Mouse (Mus musculus): Measurements from ENCODE around the gene Add1. TPM values are rescaled to one million over a fixed set of nuclear protein-coding genes. Genes with fewer than 3 reads are reported as not detected.
A peak's percentile ranks its signal among the peaks of the same experiment; 100 is the strongest.

Gene Add1
- polyA plus RNA-seq (2015; fragmentation: Nextera tagmentation; extraction: Ambion mirVana), result 122 and 133 TPM in 2 replicates

DNA sequence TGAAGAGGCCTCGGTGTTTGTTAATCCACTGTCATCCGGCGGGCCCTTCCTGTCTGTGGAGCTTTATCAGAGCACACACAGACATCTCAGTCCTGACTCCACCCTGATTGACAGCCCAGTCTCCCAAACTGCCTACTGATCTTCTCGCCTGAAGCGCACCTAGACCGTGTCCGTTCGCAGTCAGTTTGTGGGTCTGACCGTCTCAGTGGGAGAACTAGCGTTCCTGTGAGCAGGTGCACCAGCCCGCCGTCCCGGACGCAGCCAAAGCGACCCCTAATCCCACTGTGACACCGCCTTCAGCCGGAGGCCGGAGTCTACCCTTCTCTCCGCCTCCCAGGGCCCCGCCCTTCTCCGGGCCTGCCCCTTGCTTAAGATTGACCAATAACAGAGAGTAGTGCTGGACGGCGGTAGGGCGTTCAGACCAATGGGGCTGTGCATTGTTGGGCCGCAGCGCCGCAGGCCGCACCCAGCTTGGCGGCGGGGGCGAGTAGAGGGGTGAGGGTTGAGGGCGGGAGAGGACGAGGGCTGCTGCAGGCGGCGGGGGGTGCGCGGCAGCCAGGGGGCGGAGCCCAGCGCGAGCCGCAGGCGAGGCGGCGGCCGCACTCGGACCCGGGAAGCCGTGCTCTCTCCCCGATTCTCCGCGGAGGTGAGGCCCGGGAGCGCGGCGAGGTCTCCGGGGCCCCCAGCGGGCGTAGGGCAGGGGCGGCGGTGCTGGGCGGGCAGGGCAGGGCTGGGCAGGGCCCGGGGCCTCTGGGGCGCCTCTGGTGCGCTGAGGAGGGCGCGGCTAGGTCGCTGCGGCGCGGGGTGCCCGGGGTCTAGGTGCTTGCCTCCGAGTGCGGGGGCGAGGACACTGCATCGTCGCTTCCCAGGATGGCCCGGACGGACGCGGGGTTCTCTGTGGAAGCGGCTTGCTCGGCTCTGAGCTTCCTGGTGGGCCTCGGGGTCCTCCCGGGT, at the start of gene Add1:
Add1 (plus strand) TSS at position 397 of the 954 bp plus-strand sequence.
- ATAC-seq (ENCODE audit: low read depth), result peak; percentile 96
- Histone ChIP-seq H3K4me3 (ENCODE audit: low read depth, low read length) (peak within 1 kb of the TSS; percentile 84), H3K27me3 (ENCODE audit: control insufficient read depth, insufficient read depth, low read depth, low read length) (no peaks in the 10 kb centered on the region), H3K36me3 (ENCODE audit: control insufficient read depth, insufficient read depth) (no peaks in the 10 kb centered on the region; the same call in 1 of the 2 replicates), H3K9ac (ENCODE audit: low read depth, low read length) (peak within 1 kb of the TSS; percentile 92), H3K4me1 (ENCODE audit: control insufficient read depth, low read depth, low read length) (peaks cover 53% of the 10 kb centered on the region), H3K27ac (ENCODE audit: low read length) (peak within 1 kb of the TSS; percentile 100), H3K4me2 (ENCODE audit: low read depth, low read length) (peak within 1 kb of the TSS; percentile 73), H3K9me3 (replicated peaks; ENCODE audit: control insufficient read depth, low read length) (no peaks in the 10 kb centered on the region)
- under 1% methylated on average over 53 of the region's 84 CpGs for WGBS (ENCODE audit: insufficient replicate concordance)

DNA sequence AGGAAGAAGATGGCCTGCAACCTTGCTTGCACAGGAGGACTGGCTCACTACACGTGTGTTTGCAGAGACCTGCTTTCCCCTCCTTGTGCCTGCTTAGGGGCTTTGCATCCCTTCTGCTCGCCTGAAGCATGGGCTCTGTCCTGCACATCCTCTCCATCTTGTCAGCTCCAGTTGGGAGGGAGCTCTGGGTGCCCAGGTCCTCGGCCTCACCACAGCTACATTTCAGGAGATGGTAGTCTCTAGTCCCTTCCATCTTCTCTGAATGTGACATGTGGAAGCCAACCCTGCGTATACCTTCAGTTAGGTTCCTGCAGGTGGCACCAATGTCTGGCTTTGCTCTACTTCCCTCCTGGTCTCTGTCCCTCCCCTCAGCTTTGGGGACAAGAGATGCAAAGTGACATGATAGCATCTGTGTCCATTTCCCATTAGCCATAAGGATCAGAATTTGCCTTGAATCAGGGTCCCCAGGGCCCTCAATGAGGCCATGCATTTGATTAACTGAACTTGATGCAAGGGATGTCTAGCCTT, 49.4 kb upstream of the Add1 start:
- WGBS (ENCODE audit: insufficient replicate concordance), result 41% methylated on average over 4 of the region's 4 CpGs
- Histone ChIP-seq H3K36me3 (ENCODE audit: control insufficient read depth, insufficient read depth) (no peaks in the 10 kb centered on the region), H3K27me3 (ENCODE audit: control insufficient read depth, insufficient read depth, low read depth, low read length) (no peaks in the 10 kb centered on the region; the same call in 1 of the 2 replicates), H3K4me3 (ENCODE audit: low read depth, low read length) (no peak overlapping the region), H3K9me3 (replicated peaks; ENCODE audit: control insufficient read depth, low read length) (no peaks in the 10 kb centered on the region), H3K27ac (ENCODE audit: low read length) (no peak overlapping the region), H3K4me1 (ENCODE audit: control insufficient read depth, low read depth, low read length) (peaks cover 28% of the 10 kb centered on the region), H3K9ac (ENCODE audit: low read depth, low read length) (no peak overlapping the region), H3K4me2 (ENCODE audit: low read depth, low read length) (no peak overlapping the region)
- ATAC-seq (ENCODE audit: low read depth), result no peak

DNA sequence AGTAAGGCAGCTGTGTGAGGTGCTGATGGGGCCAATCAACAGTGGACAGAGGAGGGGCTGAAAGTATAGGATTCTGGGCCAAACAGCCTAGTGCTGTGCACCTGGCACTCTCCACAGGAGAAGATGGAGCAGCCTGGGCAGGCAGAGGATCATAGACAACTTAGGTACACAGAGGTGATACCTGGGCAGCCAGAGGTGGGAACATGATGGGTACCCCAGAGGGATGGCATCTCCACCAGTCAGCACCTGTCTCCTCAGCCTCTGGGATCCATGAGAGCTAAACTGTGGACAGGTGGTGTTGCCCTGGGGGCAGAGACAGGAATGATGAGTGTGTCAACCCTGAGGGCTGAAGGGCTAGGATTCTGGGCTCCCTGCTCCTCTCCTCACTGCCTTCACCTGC, 49.0 kb upstream of the Add1 start:
- no peaks in the 10 kb centered on the region for H3K9me3 ChIP-seq (replicated peaks; ENCODE audit: control insufficient read depth, low read length)
- H3K36me3 ChIP-seq (ENCODE audit: control insufficient read depth, insufficient read depth), result no peaks in the 10 kb centered on the region
- no peak for ATAC-seq (ENCODE audit: low read depth)
- no peaks in the 10 kb centered on the region; the same call in 1 of the 2 replicates for H3K27me3 ChIP-seq (ENCODE audit: control insufficient read depth, insufficient read depth, low read depth, low read length)
- H3K4me2 ChIP-seq (ENCODE audit: low read depth, low read length), result no peak overlapping the region
- H3K27ac ChIP-seq (ENCODE audit: low read length), result no peak overlapping the region
- H3K9ac ChIP-seq (ENCODE audit: low read depth, low read length), result no peak overlapping the region
- peaks cover 28% of the 10 kb centered on the region for H3K4me1 ChIP-seq (ENCODE audit: control insufficient read depth, low read depth, low read length)
- H3K4me3 ChIP-seq (ENCODE audit: low read depth, low read length), result no peak overlapping the region

DNA sequence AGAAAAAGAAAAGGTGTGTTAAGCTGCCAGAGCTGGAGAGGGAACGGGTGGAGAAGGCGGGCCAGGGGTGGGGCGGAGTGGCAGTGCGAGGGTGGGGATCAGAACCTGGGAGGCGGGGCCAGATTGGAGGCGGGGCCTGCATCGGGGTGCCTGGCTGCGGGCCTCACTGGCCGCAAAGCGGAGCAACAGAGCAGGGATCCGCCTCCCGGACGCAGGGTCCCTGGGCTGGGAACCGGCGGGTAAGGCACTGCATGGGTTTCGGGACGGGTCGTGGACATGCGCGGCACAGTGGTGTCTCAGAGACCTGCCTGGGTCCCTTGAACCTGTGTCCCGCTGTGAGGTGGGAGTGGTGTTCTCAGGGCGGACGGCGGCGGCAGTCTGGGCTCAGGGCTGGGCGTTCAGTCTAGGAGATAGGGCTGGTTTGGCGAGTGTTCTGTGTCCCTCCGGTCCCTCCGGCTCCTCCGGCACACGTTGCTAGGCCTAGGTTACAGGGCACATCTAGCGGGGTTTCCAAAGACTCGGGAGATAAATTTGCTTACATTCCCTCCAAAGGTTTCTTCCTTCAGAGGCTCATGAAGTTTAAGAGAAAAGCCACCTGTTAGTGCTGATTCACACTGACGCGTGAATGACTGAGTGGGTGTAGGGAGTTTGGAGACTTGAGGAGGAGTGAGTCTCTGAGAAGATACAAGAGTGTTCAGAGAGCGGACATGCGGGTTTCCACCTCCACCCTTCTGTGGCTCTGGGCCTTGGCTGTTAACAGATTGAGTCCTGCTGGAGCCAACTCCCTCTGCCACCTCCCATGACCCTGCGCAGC, 47.6 kb upstream of the Add1 start, which contains the start of gene Sh3bp2:
Sh3bp2 (plus strand) TSS at position 176 of the 814 bp plus-strand sequence.
- peak; percentile 94 for ATAC-seq (ENCODE audit: low read depth)
- H3K36me3 ChIP-seq (ENCODE audit: control insufficient read depth, insufficient read depth), result no peaks in the 10 kb centered on the region
- H3K4me3 ChIP-seq (ENCODE audit: low read depth, low read length), result peak within 1 kb of the TSS; percentile 81
- no peaks in the 10 kb centered on the region; the same call in 1 of the 2 replicates for H3K27me3 ChIP-seq (ENCODE audit: control insufficient read depth, insufficient read depth, low read depth, low read length)
- H3K4me1 ChIP-seq (ENCODE audit: control insufficient read depth, low read depth, low read length), result peaks cover 20% of the 10 kb centered on the region
- peak within 1 kb of the TSS; percentile 78 for H3K27ac ChIP-seq (ENCODE audit: low read length)
- peak within 1 kb of the TSS; percentile 72 for H3K9ac ChIP-seq (ENCODE audit: low read depth, low read length)
- no peaks in the 10 kb centered on the region for H3K9me3 ChIP-seq (replicated peaks; ENCODE audit: control insufficient read depth, low read length)
- peak within 1 kb of the TSS; percentile 83 for H3K4me2 ChIP-seq (ENCODE audit: low read depth, low read length)
- under 1% methylated on average over 38 of the region's 38 CpGs for WGBS (ENCODE audit: insufficient replicate concordance)

DNA sequence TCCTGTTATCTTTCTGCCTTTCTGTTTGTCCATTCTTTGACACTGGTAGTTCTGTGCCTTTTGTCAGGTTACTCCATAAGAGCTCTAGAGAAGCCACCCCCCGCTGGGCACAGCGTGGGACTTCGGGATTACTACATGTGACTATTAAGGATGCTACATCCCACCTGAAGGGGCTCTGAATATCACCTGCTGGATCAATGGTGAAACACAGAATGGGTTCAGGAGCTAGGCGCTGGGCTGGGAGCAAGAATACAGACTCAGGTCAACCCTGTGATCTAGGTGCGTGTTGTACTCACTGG, 47.0 kb upstream of the Add1 start:
- H3K27ac ChIP-seq (ENCODE audit: low read length), result peak overlapping the region; percentile 78
- WGBS (ENCODE audit: insufficient replicate concordance), result 54% methylated on average over 5 of the region's 5 CpGs
- H3K36me3 ChIP-seq (ENCODE audit: control insufficient read depth, insufficient read depth), result no peaks in the 10 kb centered on the region
- peak overlapping the region; percentile 72 for H3K9ac ChIP-seq (ENCODE audit: low read depth, low read length)
- H3K4me2 ChIP-seq (ENCODE audit: low read depth, low read length), result peak overlapping the region; percentile 83
- no peaks in the 10 kb centered on the region; the same call in 1 of the 2 replicates for H3K27me3 ChIP-seq (ENCODE audit: control insufficient read depth, insufficient read depth, low read depth, low read length)
- H3K4me3 ChIP-seq (ENCODE audit: low read depth, low read length), result peak overlapping the region; percentile 81
- no peaks in the 10 kb centered on the region for H3K9me3 ChIP-seq (replicated peaks; ENCODE audit: control insufficient read depth, low read length)
- no peak for ATAC-seq (ENCODE audit: low read depth)
- H3K4me1 ChIP-seq (ENCODE audit: control insufficient read depth, low read depth, low read length), result peaks cover 18% of the 10 kb centered on the region

DNA sequence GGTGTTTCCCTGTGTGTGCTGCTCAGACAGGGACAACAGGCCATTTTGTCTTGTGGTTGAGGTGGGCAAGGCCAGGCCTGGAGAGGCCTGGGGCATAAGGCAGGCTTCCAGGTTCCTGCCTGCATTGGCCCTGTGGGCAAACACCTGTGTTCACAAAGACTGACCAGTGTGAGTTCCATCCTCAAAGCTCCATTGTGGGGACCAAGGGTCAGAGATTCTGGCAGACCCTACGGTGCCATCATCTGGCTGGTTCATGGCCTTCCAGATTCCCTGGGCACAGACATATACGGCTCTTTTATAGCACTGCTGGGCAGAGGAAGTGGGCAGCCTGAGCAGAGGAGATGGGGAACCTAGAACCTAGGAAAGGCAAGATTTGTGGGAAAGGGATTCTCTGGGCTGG, 46.1 kb upstream of the Add1 start:
- Histone ChIP-seq H3K36me3 (ENCODE audit: control insufficient read depth, insufficient read depth) (no peaks in the 10 kb centered on the region), H3K27me3 (ENCODE audit: control insufficient read depth, insufficient read depth, low read depth, low read length) (no peaks in the 10 kb centered on the region; the same call in 1 of the 2 replicates), H3K27ac (ENCODE audit: low read length) (no peak overlapping the region), H3K9me3 (replicated peaks; ENCODE audit: control insufficient read depth, low read length) (no peaks in the 10 kb centered on the region), H3K4me3 (ENCODE audit: low read depth, low read length) (no peak overlapping the region), H3K9ac (ENCODE audit: low read depth, low read length) (no peak overlapping the region), H3K4me1 (ENCODE audit: control insufficient read depth, low read depth, low read length) (peaks cover 18% of the 10 kb centered on the region), H3K4me2 (ENCODE audit: low read depth, low read length) (no peak overlapping the region)
- no peak for ATAC-seq (ENCODE audit: low read depth)
- WGBS (ENCODE audit: insufficient replicate concordance), result 79% methylated on average over 2 of the region's 2 CpGs

DNA sequence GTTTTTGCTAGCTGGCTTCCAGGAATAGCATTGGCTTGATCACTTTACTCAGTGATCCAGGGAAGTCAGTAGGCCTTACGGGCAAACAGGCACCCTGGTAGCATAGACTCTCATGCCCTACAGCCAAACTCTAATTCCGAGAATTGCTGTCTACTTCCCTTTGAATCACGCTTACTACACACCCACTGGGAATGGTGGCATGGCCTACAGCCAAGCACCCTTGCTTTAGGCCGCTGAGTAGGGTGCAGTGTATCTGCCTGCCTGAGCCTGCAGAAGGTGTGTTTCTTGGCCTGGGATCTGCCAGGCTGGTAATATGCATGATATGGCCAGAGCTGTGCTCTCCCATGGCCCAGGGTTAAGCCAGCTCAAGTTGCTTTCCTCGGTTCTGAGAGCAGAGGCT, 44.7 kb upstream of the Add1 start:
- H3K9ac ChIP-seq (ENCODE audit: low read depth, low read length), result no peak overlapping the region
- no peaks in the 10 kb centered on the region for H3K9me3 ChIP-seq (replicated peaks; ENCODE audit: control insufficient read depth, low read length)
- H3K4me1 ChIP-seq (ENCODE audit: control insufficient read depth, low read depth, low read length), result peaks cover 20% of the 10 kb centered on the region
- no peak overlapping the region for H3K27ac ChIP-seq (ENCODE audit: low read length)
- no peak overlapping the region for H3K4me2 ChIP-seq (ENCODE audit: low read depth, low read length)
- WGBS (ENCODE audit: insufficient replicate concordance), result 66% methylated on average over 5 of the region's 5 CpGs
- no peaks in the 10 kb centered on the region; the same call in 1 of the 2 replicates for H3K27me3 ChIP-seq (ENCODE audit: control insufficient read depth, insufficient read depth, low read depth, low read length)
- H3K4me3 ChIP-seq (ENCODE audit: low read depth, low read length), result no peak overlapping the region
- ATAC-seq (ENCODE audit: low read depth), result no peak
- no peaks in the 10 kb centered on the region for H3K36me3 ChIP-seq (ENCODE audit: control insufficient read depth, insufficient read depth)

DNA sequence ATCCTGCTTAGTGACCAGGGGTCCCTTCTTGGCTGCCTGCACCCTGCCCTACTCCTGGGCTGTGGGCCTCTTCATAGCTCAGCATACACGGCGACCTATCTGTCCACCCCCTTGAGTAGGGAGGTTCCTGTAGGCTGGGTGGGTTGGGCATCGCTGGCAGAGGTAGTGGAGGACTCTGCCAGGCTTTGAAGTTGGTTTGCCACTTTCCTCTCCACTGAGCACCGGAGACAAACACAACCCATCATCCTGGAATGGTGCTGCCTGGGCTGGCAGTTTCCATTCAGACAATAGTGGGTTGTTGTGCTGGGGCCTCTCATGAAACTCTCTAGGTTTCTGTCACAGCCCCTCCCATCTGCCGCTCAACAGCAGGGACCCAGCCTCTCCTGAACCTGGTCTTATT, 43.3 kb upstream of the Add1 start:
- Histone ChIP-seq H3K27me3 (ENCODE audit: control insufficient read depth, insufficient read depth, low read depth, low read length) (no peaks in the 10 kb centered on the region), H3K9me3 (replicated peaks; ENCODE audit: control insufficient read depth, low read length) (no peaks in the 10 kb centered on the region), H3K4me1 (ENCODE audit: control insufficient read depth, low read depth, low read length) (peaks cover 20% of the 10 kb centered on the region), H3K4me2 (ENCODE audit: low read depth, low read length) (no peak overlapping the region), H3K4me3 (ENCODE audit: low read depth, low read length) (no peak overlapping the region), H3K36me3 (ENCODE audit: control insufficient read depth, insufficient read depth) (no peaks in the 10 kb centered on the region), H3K27ac (ENCODE audit: low read length) (no peak overlapping the region), H3K9ac (ENCODE audit: low read depth, low read length) (no peak overlapping the region)
- 58% methylated on average over 5 of the region's 5 CpGs for WGBS (ENCODE audit: insufficient replicate concordance)
- ATAC-seq (ENCODE audit: low read depth), result no peak
